Mouse (Mus musculus): ENCODE measurements at regions not wholly inside any gene's neighbourhood (a gene's known extent, or its start where the extent isn't known, plus 50 kb on each side); places are given as distances from the start of the nearest gene placed in this dataset.
A peak's percentile ranks its signal among the peaks of the same experiment; 100 is the strongest.
"Not testable (repeated sequence)": the region's sequence is repeated elsewhere in the genome, so short reads cannot be mapped to it uniquely, and the experiment has no call there.

GRCm38 (mm10) chr5:12639549-12639948 is 256.4 kb downstream of the Sema3d start:
- DNase-seq (ENCODE audit: low spot score in 2 of 2) = no peak

- no peak for DNase-seq (ENCODE audit: low spot score in 2 of 2)
Observed at GRCm38 (mm10) chr5:12646269-12646668, 263.1 kb downstream of the Sema3d start.

- DNase-seq (ENCODE audit: low spot score in 2 of 2) = no peak
Observed at GRCm38 (mm10) chr5:12673666-12674065, 290.5 kb downstream of the Sema3d start.

- no peak for DNase-seq (ENCODE audit: low spot score in 2 of 2)
Observed at GRCm38 (mm10) chr5:12674134-12674533, 290.9 kb downstream of the Sema3d start.

GRCm38 (mm10) chr5:12676712-12677111 is 293.5 kb downstream of the Sema3d start:
- DNase-seq (ENCODE audit: low spot score in 2 of 2) = no peak

GRCm38 (mm10) chr5:12714894-12715293 is 331.7 kb downstream of the Sema3d start:
- no peak for DNase-seq (ENCODE audit: low spot score in 2 of 2)

GRCm38 (mm10) chr5:12751514-12751913 is 368.3 kb downstream of the Sema3d start:
- no peak for DNase-seq (ENCODE audit: low spot score in 2 of 2)

- no peak for DNase-seq (ENCODE audit: low spot score in 2 of 2)
Observed at GRCm38 (mm10) chr5:12759634-12760033, 365.6 kb upstream of the Sema3a start.

- no peak for DNase-seq (ENCODE audit: low spot score in 2 of 2)
Observed at GRCm38 (mm10) chr5:12767383-12767782, 357.8 kb upstream of the Sema3a start.

GRCm38 (mm10) chr5:12782681-12783080 is 342.5 kb upstream of the Sema3a start:
- no peak for DNase-seq (ENCODE audit: low spot score in 2 of 2)

GRCm38 (mm10) chr5:12808729-12809128 is 316.5 kb upstream of the Sema3a start:
- no peak for DNase-seq (ENCODE audit: low spot score in 2 of 2)

- no peak for DNase-seq (ENCODE audit: low spot score in 2 of 2)
Observed at GRCm38 (mm10) chr5:12809884-12810283, 315.3 kb upstream of the Sema3a start.

GRCm38 (mm10) chr5:12847207-12847606 is 278.0 kb upstream of the Sema3a start:
- not testable (repeated sequence) for DNase-seq (ENCODE audit: low spot score in 2 of 2)

- peak in 1 of 2 experiments; percentile 14 for DNase-seq (ENCODE audit: low spot score in 2 of 2)
Observed at GRCm38 (mm10) chr5:12856869-12857268, 268.3 kb upstream of the Sema3a start.

- no peak for DNase-seq (ENCODE audit: low spot score in 2 of 2)
Observed at GRCm38 (mm10) chr5:12868355-12869217, 256.6 kb upstream of the Sema3a start.

- no peak for DNase-seq (ENCODE audit: low spot score in 2 of 2)
Observed at GRCm38 (mm10) chr5:12872888-12873287, 252.3 kb upstream of the Sema3a start.

GRCm38 (mm10) chr5:12877595-12878296 is 247.5 kb upstream of the Sema3a start:
- no peak for DNase-seq (ENCODE audit: low spot score in 2 of 2)

- no peak for DNase-seq (ENCODE audit: low spot score in 2 of 2)
Observed at GRCm38 (mm10) chr5:12892333-12892732, 232.9 kb upstream of the Sema3a start.

- DNase-seq (ENCODE audit: low spot score in 2 of 2) = no peak
Observed at GRCm38 (mm10) chr5:12894638-12895037, 230.6 kb upstream of the Sema3a start.

GRCm38 (mm10) chr5:12910741-12911140 is 214.5 kb upstream of the Sema3a start:
- no peak for DNase-seq (ENCODE audit: low spot score in 2 of 2)

- no peak for DNase-seq (ENCODE audit: low spot score in 2 of 2)
Observed at GRCm38 (mm10) chr5:12914395-12914794, 210.8 kb upstream of the Sema3a start.

- DNase-seq (ENCODE audit: low spot score in 2 of 2) = no peak
Observed at GRCm38 (mm10) chr5:12919335-12919734, 205.9 kb upstream of the Sema3a start.

All from layer of hippocampus, adult 18-20 months (tissue).